Mouse (Mus musculus): ENCODE results near the gene Nav3. TPM values are rescaled to one million over a fixed set of nuclear protein-coding genes. Genes with fewer than 3 reads are reported as not detected.

The Nav3 gene
- polyA plus RNA-seq, 1 experiment: 46.6 TPM

- no peak overlapping the region for H3K4me3 ChIP-seq (ENCODE audit: insufficient read depth, low read length)
- no peak for TF ChIP-seq CTCF (IDR thresholded peaks at IDR 0.05; ENCODE audit: extremely low read depth, insufficient read depth, low read length)
- TF ChIP-seq POLR2A (IDR thresholded peaks at IDR 0.05; ENCODE audit: extremely low read depth, insufficient read depth, low read length): no peak
- no peak overlapping the region for H3K27ac ChIP-seq (ENCODE audit: insufficient read depth, low read length)
- H3K4me1 ChIP-seq (ENCODE audit: control insufficient read depth, insufficient read depth, low read length): no peaks in the 10 kb centered on the region
These were observed 287.1 kb downstream of the Nav3 start for GRCm38 (mm10) chr10:110168892-110169291.

DNA sequence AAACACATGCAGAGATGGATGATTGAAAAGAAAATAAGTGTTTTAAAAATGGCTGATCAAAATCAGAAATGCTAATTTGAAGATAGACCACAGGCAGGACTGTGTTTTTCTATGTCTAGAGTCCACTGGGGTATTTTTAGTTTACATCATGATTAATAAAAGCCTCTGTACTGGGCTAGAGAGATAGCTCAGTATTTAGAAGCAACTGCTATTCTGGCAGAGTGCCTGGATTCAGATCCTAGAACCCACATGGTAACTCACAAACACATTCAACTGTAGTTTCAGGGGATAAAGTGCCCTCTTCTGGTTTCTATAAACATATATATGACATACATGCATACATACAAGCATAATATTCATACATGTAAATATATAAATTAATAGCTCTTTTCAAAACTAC is 293.4 kb downstream of the Nav3 start:
- TF ChIP-seq POLR2A (IDR thresholded peaks at IDR 0.05; ENCODE audit: extremely low read depth, insufficient read depth, low read length) (no peak), CTCF (IDR thresholded peaks at IDR 0.05; ENCODE audit: extremely low read depth, insufficient read depth, low read length) (no peak)
- Histone ChIP-seq H3K4me1 (ENCODE audit: control insufficient read depth, insufficient read depth, low read length) (no peaks in the 10 kb centered on the region; the same call in none of the 2 replicates), H3K27ac (ENCODE audit: insufficient read depth, low read length) (no peak overlapping the region), H3K4me3 (ENCODE audit: insufficient read depth, low read length) (no peak overlapping the region)

DNA sequence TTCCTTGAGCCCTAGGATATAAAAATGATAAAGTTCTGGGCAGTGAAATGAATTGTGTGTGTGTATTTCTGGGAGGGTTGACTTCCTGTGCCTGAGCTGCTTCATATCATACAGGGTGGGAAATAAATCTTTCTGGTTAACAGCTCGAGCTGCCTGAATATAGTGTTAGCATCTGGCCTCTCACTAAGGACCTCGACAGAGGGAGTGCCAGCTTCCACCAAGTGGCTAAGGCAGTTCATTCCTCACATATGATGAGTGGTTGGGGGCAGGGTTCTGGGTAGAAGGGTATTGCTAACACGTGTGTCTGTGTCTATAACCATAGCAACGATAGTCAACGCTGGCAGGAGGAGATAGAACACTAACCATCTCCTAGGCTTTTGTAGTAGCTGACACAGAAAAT is 295.1 kb downstream of the Nav3 start:
- no peak overlapping the region for H3K27ac ChIP-seq (ENCODE audit: insufficient read depth, low read length)
- H3K4me1 ChIP-seq (ENCODE audit: control insufficient read depth, insufficient read depth, low read length): no peaks in the 10 kb centered on the region; the same call in none of the 2 replicates
- TF ChIP-seq POLR2A (IDR thresholded peaks at IDR 0.05; ENCODE audit: extremely low read depth, insufficient read depth, low read length): no peak
- TF ChIP-seq CTCF (IDR thresholded peaks at IDR 0.05; ENCODE audit: extremely low read depth, insufficient read depth, low read length): no peak
- H3K4me3 ChIP-seq (ENCODE audit: insufficient read depth, low read length): no peak overlapping the region

GRCm38 (mm10) chr10:110159548-110159947 is 296.5 kb downstream of the Nav3 start:
- no peak overlapping the region for H3K27ac ChIP-seq (ENCODE audit: insufficient read depth, low read length)

DNA sequence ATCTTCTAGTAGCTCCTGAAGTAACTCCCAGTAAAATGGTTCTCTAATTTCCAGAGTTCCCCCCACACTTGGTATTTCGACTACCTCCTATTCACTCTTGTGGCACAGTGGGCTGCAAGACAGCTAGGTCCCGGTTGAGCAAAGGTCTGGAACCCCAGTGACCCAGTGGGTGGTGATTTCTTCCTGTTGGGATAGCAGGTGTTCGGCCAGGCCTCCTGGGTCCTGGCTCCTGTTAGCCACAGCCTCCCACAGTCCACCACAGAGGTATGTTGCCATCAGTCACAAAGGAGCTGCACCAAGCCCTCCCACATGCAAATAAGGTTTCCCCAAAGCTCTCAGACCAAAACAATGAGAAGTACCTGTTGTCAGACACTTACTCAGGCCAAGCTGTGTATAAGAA is 297.9 kb downstream of the Nav3 start:
- TF ChIP-seq POLR2A (IDR thresholded peaks at IDR 0.05; ENCODE audit: extremely low read depth, insufficient read depth, low read length) (no peak), CTCF (IDR thresholded peaks at IDR 0.05; ENCODE audit: extremely low read depth, insufficient read depth, low read length) (no peak)
- H3K4me3 ChIP-seq (ENCODE audit: insufficient read depth, low read length): no peak overlapping the region

More at GRCm38 (mm10) chr10:110159548-110159947, 296.5 kb downstream of the Nav3 start:
- H3K4me3 ChIP-seq (ENCODE audit: insufficient read depth, low read length): no peak overlapping the region
- H3K4me1 ChIP-seq (ENCODE audit: control insufficient read depth, insufficient read depth, low read length): peaks cover 3% of the 10 kb centered on the region
- TF ChIP-seq CTCF (IDR thresholded peaks at IDR 0.05; ENCODE audit: extremely low read depth, insufficient read depth, low read length) (no peak), POLR2A (IDR thresholded peaks at IDR 0.05; ENCODE audit: extremely low read depth, insufficient read depth, low read length) (no peak)

GRCm38 (mm10) chr10:110156412-110156811 is 299.6 kb downstream of the Nav3 start:
- peaks cover 3% of the 10 kb centered on the region for H3K4me1 ChIP-seq (ENCODE audit: control insufficient read depth, insufficient read depth, low read length)
- no peak overlapping the region for H3K4me3 ChIP-seq (ENCODE audit: insufficient read depth, low read length)
- H3K27ac ChIP-seq (ENCODE audit: insufficient read depth, low read length): no peak overlapping the region
- TF ChIP-seq POLR2A (IDR thresholded peaks at IDR 0.05; ENCODE audit: extremely low read depth, insufficient read depth, low read length): no peak
- no peak for TF ChIP-seq CTCF (IDR thresholded peaks at IDR 0.05; ENCODE audit: extremely low read depth, insufficient read depth, low read length)

More for the DNA sequence above, 297.9 kb downstream of the Nav3 start:
- H3K27ac ChIP-seq (ENCODE audit: insufficient read depth, low read length): no peak overlapping the region
- peaks cover 3% of the 10 kb centered on the region for H3K4me1 ChIP-seq (ENCODE audit: control insufficient read depth, insufficient read depth, low read length)

DNA sequence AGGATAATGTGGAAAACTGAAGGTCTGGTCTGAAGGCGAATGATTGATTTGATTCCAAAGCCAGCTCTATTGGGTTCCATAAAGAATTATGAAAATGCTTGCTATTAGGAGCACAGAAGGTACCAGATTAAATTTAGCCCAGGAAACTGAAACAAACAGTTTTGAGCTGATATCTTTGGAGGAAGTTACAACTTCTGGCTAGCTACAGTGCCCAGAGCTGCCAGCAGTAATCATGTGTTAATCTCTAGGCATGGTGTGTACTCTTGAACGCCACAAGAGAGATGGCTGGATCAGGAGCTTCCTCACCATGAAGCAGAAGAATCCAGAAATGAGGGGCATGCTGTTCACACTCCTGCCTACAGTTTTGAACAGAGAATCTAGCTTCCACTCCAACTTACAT is 300.5 kb downstream of the Nav3 start:
- TF ChIP-seq CTCF (IDR thresholded peaks at IDR 0.05; ENCODE audit: extremely low read depth, insufficient read depth, low read length) (no peak), POLR2A (IDR thresholded peaks at IDR 0.05; ENCODE audit: extremely low read depth, insufficient read depth, low read length) (no peak)
- Histone ChIP-seq H3K4me1 (ENCODE audit: control insufficient read depth, insufficient read depth, low read length) (peaks cover 3% of the 10 kb centered on the region), H3K27ac (ENCODE audit: insufficient read depth, low read length) (no peak overlapping the region), H3K4me3 (ENCODE audit: insufficient read depth, low read length) (no peak overlapping the region)

GRCm38 (mm10) chr10:110154873-110155237 is 301.1 kb downstream of the Nav3 start:
- TF ChIP-seq CTCF (IDR thresholded peaks at IDR 0.05; ENCODE audit: extremely low read depth, insufficient read depth, low read length): no peak
- TF ChIP-seq POLR2A (IDR thresholded peaks at IDR 0.05; ENCODE audit: extremely low read depth, insufficient read depth, low read length): no peak
- H3K4me3 ChIP-seq (ENCODE audit: insufficient read depth, low read length): no peak overlapping the region
- no peak overlapping the region for H3K27ac ChIP-seq (ENCODE audit: insufficient read depth, low read length)
- H3K4me1 ChIP-seq (ENCODE audit: control insufficient read depth, insufficient read depth, low read length): peaks cover 3% of the 10 kb centered on the region

DNA sequence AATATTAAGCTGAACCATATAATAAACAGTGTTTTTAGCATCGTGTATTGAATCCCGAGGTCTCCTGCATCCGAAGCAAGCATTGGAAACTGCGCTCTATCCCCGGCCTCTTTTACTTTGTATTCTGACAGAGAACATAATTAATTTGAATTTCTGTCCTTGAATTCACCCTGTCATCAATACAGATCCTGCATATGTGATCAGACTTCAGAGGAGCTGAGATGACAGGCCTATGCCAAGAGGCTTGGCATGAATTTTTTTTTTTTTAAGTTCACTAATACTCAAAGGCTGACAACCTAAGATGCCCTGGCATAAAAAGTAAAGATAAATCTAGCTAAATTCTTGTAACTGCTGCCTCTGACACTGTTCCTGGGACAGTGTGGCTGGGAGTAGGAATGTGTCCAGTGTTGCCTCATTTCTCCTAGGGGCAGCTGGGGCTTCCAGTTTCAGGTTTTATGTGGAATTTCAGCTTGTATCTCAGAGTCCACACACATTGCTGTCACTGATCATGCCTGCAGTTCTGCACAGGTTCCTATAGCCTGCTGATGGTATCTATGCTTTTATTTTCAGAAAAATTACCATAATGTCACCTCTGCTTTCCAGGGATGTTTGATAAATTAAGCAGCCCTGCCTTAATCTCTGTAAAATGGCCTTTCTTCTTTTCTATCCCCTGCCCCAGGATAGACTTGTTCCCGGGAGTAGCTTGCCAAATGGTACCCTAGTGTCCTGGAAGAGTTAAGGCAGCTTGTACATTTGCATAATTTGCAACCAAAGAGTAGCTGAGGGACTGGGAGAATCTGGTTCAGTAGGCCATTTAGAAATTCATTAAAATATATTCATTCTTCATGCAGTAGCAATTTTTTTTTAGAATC is 301.8 kb downstream of the Nav3 start:
- Histone ChIP-seq H3K4me1 (ENCODE audit: control insufficient read depth, insufficient read depth, low read length) (peaks cover 3% of the 10 kb centered on the region), H3K27ac (ENCODE audit: insufficient read depth, low read length) (no peak overlapping the region)
- TF ChIP-seq POLR2A (IDR thresholded peaks at IDR 0.05; ENCODE audit: extremely low read depth, insufficient read depth, low read length): no peak

DNA sequence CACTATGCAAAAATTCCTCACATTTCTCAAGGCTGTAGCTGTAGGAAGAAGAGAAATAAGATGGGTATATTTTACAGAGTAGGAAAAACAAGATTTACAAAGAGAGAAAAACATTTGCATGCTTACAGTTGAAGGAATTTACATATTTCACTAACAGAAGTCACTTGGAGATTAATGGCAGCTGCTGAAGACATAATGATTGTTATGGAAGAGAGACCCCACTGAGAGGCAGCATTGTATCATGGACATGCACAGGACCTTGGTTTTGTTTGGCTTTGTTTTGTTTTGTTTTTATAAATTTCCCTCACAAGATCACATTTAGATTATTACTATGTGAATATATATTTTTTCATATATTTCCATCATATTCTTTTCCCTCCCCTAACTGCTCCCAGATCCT is 335.4 kb downstream of the Nav3 start:
- Histone ChIP-seq H3K4me3 (ENCODE audit: insufficient read depth, low read length) (no peak overlapping the region), H3K27ac (ENCODE audit: insufficient read depth, low read length) (no peak overlapping the region), H3K4me1 (ENCODE audit: control insufficient read depth, insufficient read depth, low read length) (peaks cover 2% of the 10 kb centered on the region; the same call in 1 of the 2 replicates)
- TF ChIP-seq POLR2A (IDR thresholded peaks at IDR 0.05; ENCODE audit: extremely low read depth, insufficient read depth, low read length) (no peak), CTCF (IDR thresholded peaks at IDR 0.05; ENCODE audit: extremely low read depth, insufficient read depth, low read length) (no peak)

More for the DNA sequence above, 301.8 kb downstream of the Nav3 start:
- no peak overlapping the region for H3K4me3 ChIP-seq (ENCODE audit: insufficient read depth, low read length)
